Comparison of ENCODE assay signal across 18 mouse cellular contexts in the genomic region with DNA sequence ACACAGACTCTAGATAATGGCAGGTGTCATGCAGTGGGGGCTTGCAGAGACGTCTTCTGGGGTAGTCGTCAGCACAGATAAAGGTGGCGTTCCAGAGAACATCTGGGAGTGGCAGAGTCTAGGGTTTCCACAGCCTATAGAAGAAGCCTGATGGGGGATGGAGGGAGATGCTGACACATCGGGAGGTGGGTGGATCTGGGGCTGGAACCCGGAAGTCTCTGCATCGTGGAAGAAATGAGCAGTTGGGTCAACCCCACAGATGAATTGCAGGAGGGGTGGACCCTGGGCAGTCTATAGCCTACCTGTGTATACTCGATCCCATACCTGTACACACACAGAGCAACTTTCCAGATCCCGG. TPM values are rescaled to one million over a fixed set of nuclear protein-coding genes. Genes with fewer than 3 reads are reported as not detected.
"Had no signal": no experiment of that assay in that cellular context is flagged by ENCODE, and none has a peak within 500 bp of the region (broad histone marks: within the 10 kb centered on the region; RNA-seq: fewer than 3 reads in every experiment).

No protein-coding gene starts in this region.

- H3K27ac ChIP-seq: kidney, postnatal 0 days; limb, embryonic 15.5 days; liver, embryonic 12.5 days; midbrain, embryonic 10.5 days; neural tube, embryonic 15.5 days had no signal

- H3K36me3 ChIP-seq: liver, embryonic 12.5 days; midbrain, embryonic 10.5 days; neural tube, embryonic 15.5 days had no signal

- ATAC-seq: liver, embryonic 12.5 days had no signal

- H3K9me3 ChIP-seq: limb, embryonic 15.5 days; midbrain, embryonic 10.5 days; neural tube, embryonic 15.5 days had no signal

- H3K9ac ChIP-seq: limb, embryonic 15.5 days; liver, embryonic 12.5 days; lung, embryonic 14.5 days; neural tube, embryonic 15.5 days had no signal

- H3K4me3 ChIP-seq: limb, embryonic 15.5 days; liver, embryonic 12.5 days; midbrain, embryonic 10.5 days; myocyte; neural tube, embryonic 15.5 days had no signal

- H3K4me2 ChIP-seq: limb, embryonic 15.5 days; liver, embryonic 12.5 days; lung, embryonic 14.5 days; neural tube, embryonic 15.5 days had no signal

- DNase-seq: kidney, adult 9 months; lung, embryonic 14.5 days; lung, postnatal 10 days; lung, postnatal 4 days; midbrain, embryonic 14.5 days; right cerebral cortex, postnatal 4 days; spleen, adult 18-20 months; thymus, postnatal 36 days had no signal

- H3K4me1 ChIP-seq: liver, embryonic 12.5 days had no signal

- H3K27me3 ChIP-seq: neural tube, embryonic 15.5 days had no signal

RNA-seq across cellular contexts. Expression of gene Htr6, which starts 41.4 kb away (rescaled TPM):
- total RNA-seq: megakaryocyte, adult 5-6 weeks had no signal
- polyA plus RNA-seq: liver, embryonic 12.5 days; liver, embryonic 16.5 days; lung, embryonic 14.5 days; midbrain, embryonic 10.5 days; stomach, embryonic 14.5 days; thymus, postnatal 0 days had no signal
